Mouse (Mus musculus) frontal cortex, adult (tissue): ENCODE measurements around the gene H2afy2.

Experiments
- ATAC-seq: cut with Nextera tagmentation; 2 replicates; pipeline ENCODE4 v1.9.2; 2017; ENCODE audit warnings: mild to moderate bottlenecking, moderate library complexity, mixed read lengths; ENCODE audit not compliant: low TSS enrichment

The H2afy2 gene

DNA sequence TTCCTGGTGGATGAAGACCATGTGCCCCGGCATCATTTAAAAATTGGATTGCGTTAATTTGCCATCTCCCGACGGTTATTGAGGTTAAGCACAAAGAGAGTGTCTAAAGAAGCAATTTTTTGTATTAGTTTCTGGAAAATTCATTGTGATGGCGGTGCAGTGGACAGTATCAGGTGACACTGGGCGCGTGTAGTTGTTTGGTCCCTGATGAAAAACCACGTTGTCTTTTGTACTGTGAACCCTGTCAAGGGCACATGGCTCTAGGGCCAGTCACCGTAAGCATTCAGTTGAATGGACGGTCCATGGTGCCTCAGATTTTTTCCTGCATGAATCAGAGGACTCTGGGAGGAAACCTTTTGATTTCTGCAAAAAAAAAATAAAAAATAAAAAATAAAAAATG is 467 bp upstream of the H2afy2 start:
- no peak for ATAC-seq

- ATAC-seq = peak; percentile 76
These were observed 942 bp downstream of the H2afy2 start for GRCm38 (mm10) chr10:61782799-61783611.

GRCm38 (mm10) chr10:61781461-61782128 is 2.4 kb downstream of the H2afy2 start:
- ATAC-seq = no peak

GRCm38 (mm10) chr10:61766806-61767205 is 17.1 kb downstream of the H2afy2 start:
- no peak for ATAC-seq

- no peak for ATAC-seq
These were observed 18.4 kb downstream of the H2afy2 start for GRCm38 (mm10) chr10:61765558-61765957.

DNA sequence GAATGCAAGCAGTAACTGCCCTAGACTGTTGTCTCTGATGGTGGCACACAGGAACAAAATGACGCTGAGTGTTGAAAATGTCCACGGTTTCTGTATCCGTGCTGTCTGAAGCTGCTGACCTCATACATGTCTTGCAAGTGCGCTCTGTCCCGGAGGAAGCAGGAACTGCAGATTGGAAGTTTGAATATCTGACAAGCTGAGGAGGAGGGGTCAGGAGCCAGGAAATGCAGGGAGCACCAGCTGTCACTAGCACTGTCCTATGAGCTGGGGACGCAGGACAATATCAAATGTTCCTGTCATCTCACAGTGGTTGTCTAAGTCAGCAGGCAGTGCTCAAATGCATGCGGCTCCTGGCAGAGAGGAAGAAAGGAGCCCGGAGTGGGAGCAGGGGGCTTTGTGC is 19.3 kb downstream of the H2afy2 start:
- ATAC-seq = no peak

DNA sequence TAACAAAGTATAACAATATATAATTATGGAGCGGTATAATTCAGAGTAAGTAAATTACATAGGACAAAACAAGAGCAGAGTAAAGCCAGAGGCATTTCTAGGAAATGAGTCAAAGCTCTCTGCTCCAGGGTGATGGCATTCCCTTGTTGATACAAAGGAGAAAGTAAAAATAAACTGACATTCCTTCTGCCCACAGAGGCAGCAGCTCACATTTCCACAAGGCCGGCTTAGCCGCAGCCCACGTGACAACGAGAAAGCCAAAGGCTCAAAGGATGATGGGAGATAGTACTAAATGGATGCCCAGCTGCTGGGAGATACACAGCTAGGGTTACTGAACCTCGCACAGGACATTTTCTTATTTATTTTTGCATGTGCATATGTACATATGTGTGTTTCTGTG is 24.1 kb downstream of the H2afy2 start:
- ATAC-seq = no peak

DNA sequence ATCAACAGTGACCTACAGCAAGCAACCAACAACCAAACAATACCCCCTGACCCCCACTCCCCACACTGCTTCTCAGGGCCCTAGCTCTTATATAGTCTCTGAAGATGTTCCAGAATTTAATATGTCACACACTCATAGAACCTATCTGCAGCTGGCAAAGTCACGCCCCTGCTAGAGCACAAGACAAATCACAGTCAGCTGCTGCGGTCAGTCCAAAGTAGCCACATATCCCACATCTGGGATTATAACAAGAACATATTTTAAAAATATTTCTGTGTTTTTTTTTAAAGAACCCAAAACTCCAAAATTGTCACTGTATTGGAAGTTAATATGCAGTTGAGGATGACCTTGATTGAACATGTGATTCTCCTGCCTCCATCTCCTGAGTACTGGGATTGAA is 25.0 kb downstream of the H2afy2 start:
- ATAC-seq = no peak

DNA sequence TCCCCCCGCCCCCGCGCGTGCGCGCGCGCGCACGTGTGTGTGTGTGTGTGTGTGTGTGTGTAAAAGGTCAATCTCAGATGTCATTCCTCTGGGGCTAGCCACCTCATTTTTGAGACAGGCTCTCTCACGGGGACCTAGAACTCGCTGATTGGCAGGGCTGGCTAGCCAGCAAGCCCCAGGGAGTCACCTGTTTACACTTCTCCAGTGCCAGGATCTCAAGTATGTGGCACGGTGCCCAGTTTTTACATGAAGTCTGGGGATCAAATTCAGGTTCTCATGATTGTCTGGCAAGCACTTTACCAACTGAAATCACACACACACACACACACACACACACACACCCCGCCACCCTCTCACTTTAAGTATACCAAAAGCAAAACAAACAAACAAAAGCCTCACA is 26.9 kb downstream of the H2afy2 start:
- no peak for ATAC-seq

- no peak for ATAC-seq
These were observed 30.9 kb downstream of the H2afy2 start for GRCm38 (mm10) chr10:61753071-61753470.

GRCm38 (mm10) chr10:61751534-61752219 is 32.3 kb downstream of the H2afy2 start:
- no peak for ATAC-seq

DNA sequence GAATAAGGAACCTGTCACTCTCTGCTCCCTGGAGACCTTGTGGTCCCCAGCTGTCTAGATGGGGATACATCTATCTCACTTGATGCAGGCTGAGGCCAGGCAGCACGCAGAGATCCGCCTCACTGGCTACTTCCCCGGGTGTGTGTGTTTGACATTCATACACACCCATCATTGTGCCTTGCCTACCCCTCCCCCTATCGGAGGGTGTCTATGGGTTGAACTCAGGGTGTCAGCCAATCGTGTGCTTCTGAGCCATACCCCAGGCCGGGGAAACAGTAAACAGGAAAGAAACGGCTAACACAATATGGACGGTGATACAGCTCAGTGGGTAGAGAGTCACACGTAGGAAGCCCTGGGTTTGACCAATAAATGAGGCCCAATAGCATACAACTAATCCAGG is 33.9 kb downstream of the H2afy2 start:
- no peak for ATAC-seq

DNA sequence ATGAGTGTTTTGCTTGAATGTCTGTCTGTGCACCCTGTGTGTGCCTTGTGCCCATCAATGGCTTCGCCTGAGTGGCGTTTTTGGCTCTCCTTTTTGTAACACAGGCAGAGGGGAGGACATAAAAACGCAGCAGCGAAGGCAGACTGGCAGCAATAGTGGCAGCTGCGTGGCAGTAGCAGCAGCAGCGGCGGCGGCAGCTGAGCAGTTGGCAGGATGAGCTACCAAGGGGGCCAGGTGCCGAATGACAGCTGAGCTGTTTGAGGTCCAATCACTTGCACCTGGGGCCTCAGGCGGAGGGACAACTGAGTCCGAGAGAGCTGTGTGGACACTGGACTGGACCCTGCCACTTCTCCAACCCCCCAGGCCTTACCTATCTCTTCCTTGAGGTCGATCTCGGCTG is 36.6 kb downstream of the H2afy2 start:
- no peak for ATAC-seq

DNA sequence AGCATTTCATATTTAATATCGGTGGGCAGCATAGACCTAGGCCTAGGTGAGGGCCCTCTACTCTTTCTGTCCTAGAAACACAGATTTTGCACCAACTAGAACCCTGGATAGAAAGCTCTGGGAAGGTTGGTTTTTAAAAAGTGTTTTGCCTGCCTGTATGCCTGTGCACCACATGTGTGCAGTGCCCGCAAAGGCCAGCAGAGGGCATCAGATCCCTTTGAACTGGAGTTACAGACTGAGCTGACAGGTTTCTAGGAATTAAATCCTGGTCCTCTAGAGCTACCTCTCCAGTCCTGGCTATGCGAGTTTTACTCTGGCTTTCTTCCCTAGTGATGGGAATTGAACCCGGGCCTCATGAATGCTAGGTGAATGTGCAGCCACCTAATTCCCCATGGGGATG is 38.8 kb downstream of the H2afy2 start:
- no peak for ATAC-seq

GRCm38 (mm10) chr10:61742336-61742735 is 41.6 kb downstream of the H2afy2 start:
- no peak for ATAC-seq

- no peak for ATAC-seq
These were observed 42.1 kb downstream of the H2afy2 start for GRCm38 (mm10) chr10:61741873-61742272.

DNA sequence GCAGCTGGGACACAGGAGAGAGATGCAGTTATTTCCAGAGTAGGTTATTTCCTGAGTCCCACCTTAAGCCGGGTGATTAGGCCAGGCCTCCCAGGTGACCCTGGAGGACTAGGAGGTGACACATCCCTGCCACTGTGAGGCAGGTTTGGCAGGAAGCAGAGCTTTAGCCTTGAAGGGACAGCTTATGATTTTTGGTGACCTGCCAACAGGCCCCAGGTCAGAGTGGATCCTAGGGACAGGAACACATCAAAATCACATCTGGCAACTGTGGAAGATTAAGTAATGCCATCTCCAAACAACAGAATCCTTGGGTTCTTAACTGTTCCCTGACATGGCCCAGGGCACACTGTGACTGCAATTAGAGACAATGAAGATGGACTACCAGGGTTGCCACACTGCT is 42.6 kb downstream of the H2afy2 start:
- ATAC-seq = no peak

DNA sequence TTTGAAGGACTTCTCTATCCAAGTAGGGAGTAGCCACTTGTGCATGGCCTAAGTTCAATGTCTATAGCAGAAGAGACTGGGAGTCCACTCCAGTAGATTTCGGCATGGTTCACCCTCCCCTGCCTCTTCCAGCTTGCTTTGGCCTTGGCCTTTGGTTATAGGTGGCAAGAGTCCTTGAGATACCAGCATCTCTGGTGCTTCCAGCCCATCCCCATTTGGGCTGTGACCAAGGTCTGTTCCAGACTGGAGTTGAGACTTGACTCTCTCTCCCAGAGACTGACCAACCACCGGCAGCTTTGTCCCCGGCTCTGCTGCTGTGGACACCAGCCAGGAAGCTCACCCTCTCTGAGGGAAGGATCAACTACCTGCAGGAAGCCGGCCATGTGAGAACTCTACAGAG is 45.8 kb downstream of the H2afy2 start:
- no peak for ATAC-seq

DNA sequence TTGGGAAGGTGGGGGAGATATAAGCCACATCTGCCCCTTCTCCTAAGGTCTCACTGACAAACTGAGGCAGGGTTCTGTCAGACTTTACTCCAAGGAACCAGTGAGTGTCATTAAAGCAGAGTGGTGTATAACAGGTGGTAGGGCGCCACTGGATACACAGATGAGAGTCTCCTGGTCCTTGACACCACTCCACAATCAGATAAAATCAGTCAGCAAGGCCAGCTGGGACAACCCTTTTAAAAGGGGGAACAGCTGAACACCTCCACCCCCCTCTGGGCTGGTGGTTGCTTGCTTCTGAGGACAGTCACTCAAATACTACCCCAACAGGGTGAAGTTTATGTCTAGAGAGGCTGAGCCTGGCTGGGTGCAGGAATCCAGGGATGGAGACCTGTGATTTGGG is 46.4 kb downstream of the H2afy2 start:
- no peak for ATAC-seq

- peak; percentile 75 for ATAC-seq
These were observed 47.3 kb downstream of the H2afy2 start for GRCm38 (mm10) chr10:61736671-61737078.

DNA sequence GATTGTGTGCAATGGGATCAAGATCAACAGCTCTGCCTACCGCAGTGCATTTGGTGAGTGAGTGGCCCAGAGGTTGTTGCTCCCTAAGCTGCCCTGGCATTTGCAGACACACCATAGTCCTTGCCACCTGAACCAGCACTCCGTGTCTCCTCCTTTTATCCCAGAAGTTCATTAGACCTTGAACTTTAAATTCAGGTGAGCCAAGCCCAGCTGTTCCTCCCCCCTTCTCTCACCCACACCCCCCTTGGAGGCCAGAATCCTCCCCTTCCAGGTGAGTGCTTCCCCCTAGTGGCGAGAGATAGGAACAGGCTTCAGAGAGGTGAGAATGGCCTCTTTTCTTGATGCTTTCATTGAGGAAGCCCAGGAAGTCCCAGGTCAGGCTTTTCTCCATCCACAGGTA is 49.6 kb downstream of the H2afy2 start:
- ATAC-seq = peak; percentile 66; the same call in 1 of the 2 replicates

GRCm38 (mm10) chr10:61730171-61730570 is 53.8 kb downstream of the H2afy2 start:
- ATAC-seq = no peak

DNA sequence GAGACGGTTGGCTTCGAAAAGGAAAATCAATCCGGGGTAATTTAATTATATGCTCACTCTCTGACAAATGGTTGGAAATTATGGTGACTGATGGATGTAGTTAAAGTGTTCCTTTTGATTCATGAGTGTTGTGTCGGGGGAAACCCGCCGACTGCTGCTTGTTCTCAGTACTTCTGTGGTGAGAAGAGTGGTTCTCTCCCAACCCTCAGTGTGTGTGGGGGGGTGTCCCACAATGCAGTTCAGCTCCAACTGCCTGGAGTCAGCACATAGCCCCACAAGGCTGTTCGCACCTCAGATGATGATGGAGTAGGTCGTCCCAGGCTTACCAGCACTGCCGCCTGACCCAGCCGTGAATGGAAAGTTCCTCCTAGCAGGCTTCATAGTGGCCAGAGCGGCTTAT is 54.8 kb downstream of the H2afy2 start:
- peak; percentile 27; the same call in 1 of the 2 replicates for ATAC-seq
